Mouse (Mus musculus) G1E (cell line): ENCODE data around the gene Lrguk.

Source experiments
- CTCF ChIP-seq: IDR thresholded peaks from 2 replicates; pipeline ENCODE4 v1.5.1; 2012; ENCODE audit warnings: low read depth, low read length, inconsistent platforms, mixed read lengths
- GATA1 ChIP-seq: IDR thresholded peaks from 2 replicates; pipeline ENCODE4 v1.6.1; 2012; ENCODE audit warnings: borderline replicate concordance, low read length, inconsistent platforms, mixed read lengths
- TAL1 ChIP-seq: conservative IDR thresholded peaks from 2 replicates; pipeline ENCODE4 v1.6.1; 2012; ENCODE audit warnings: low read depth, low read length, inconsistent platforms, mixed read lengths

DNA sequence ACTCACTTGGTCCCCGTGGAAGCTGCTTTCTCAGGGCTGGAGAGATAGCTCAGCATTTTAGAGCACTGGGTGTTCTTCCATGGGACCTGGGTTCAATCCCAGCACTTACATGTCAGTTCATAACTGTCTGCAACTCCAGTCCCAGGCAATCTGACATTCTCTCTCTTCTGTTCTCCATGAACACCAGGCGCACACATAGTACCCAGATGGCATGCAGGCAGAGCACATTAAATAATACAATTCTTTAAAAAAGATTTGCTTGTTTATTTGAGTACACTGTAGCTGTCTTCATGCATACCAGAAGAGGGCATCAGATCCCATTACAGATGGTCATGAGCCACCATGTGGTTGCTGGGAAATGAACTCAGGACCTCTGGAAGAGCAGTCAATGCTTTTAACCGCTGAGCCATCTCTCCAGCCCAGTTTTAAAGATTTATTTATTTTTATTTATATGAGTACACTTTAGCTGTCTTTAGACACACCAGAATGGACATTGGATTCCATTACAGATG is 44.7 kb downstream of the Lrguk start:
- no peak for TF ChIP-seq CTCF
- no peak for TF ChIP-seq TAL1
- TF ChIP-seq GATA1 = no peak
